In the genomic region with DNA sequence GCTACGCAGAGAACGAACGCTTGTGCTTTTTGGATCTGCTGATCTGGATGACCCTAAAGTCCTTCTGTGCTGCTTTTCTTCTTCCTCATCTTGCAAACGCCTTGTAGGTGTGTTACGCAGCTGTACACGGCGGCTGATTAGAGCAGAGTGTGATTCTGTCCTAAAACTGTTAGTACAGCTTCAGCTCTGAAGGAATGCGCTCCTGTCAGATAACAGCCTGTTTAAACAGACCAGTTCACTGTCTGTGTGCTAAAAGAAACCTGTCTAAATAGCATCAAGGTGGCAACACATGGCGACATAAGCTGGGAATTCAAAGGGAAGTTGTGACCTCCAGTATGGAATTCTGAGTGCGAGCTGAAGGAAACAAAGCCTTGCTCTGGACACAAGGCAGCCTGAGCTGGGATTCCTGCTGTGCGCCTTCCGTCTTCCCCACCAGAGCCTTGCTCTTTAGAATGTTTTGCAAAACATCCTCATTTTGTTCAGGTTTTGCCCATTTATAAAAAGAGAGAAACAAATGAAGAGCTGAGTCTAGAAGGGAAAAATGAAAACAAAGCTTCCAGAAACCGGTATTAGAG, we compare ENCODE assay signal across 15 mouse cellular contexts.
DNase-seq lines count a peak whose midpoint lies in the region; ATAC-seq and TF ChIP-seq lines count a peak whose summit lies in the region.
"Had no signal": no experiment of that assay in that cellular context is flagged by ENCODE, and none has a peak within 500 bp of the region (broad histone marks: within the 10 kb centered on the region; RNA-seq: fewer than 3 reads in every experiment).

No protein-coding gene starts in this region.

- no peak for ATAC-seq in heart, embryonic 13.5 days (ENCODE audit: extremely low read depth, insufficient number of reproducible peaks, low FRiP score, low TSS enrichment)
- no peak for ATAC-seq in hindbrain, embryonic 11.5 days (ENCODE audit: low FRiP score)
- ATAC-seq in neural tube, embryonic 14.5 days (ENCODE audit: low read depth), result no peak
- ATAC-seq: lung, postnatal 0 days had no signal

- H3K4me2 ChIP-seq in heart, embryonic 13.5 days, result peak overlapping the region; percentile 50
- H3K4me2 ChIP-seq in hindbrain, embryonic 11.5 days (replicated peaks; ENCODE audit: low read depth, low read length), result no peak overlapping the region
- no peak overlapping the region for H3K4me2 ChIP-seq in neural tube, embryonic 14.5 days (ENCODE audit: low read depth, low read length)

- 32% methylated on average over 13 of the region's 13 CpGs for WGBS in heart, embryonic 13.5 days
- WGBS in hindbrain, embryonic 11.5 days, result 56% methylated on average over 13 of the region's 13 CpGs
- WGBS in neural tube, embryonic 14.5 days, result 72% methylated on average over 13 of the region's 13 CpGs

- peak overlapping the region; percentile 29 for H3K27ac ChIP-seq in heart, embryonic 13.5 days (replicated peaks)
- no peak overlapping the region for H3K27ac ChIP-seq in hindbrain, embryonic 11.5 days (ENCODE audit: low read depth, low read length)
- H3K27ac ChIP-seq in neural tube, embryonic 14.5 days (ENCODE audit: low read depth, low read length), result peak overlapping the region; percentile 45; the same call in 1 of the 2 replicates
- no peak overlapping the region for H3K27ac ChIP-seq in layer of hippocampus, adult 2 months

- H3K4me1 ChIP-seq in heart, embryonic 13.5 days, result peaks cover 14% of the 10 kb centered on the region
- H3K4me1 ChIP-seq in hindbrain, embryonic 11.5 days (replicated peaks; ENCODE audit: control insufficient read depth, insufficient read depth, low read length), result peaks cover 5% of the 10 kb centered on the region; the same call in 1 of the 2 replicates
- H3K4me1 ChIP-seq in neural tube, embryonic 14.5 days (ENCODE audit: control insufficient read depth, insufficient read depth, low read length), result 0 out of 2 replicates have a peak, but pooled peaks cover 3% of the 10 kb centered on the region

- H3K27me3 ChIP-seq in heart, embryonic 13.5 days (replicated peaks), result no peaks in the 10 kb centered on the region
- no peaks in the 10 kb centered on the region for H3K27me3 ChIP-seq in hindbrain, embryonic 11.5 days (ENCODE audit: control insufficient read depth, insufficient read depth, low read length)
- H3K27me3 ChIP-seq in neural tube, embryonic 14.5 days (ENCODE audit: control insufficient read depth, insufficient read depth, low read length), result no peaks in the 10 kb centered on the region

- no peak for DNase-seq in heart, postnatal 14 days
- peak; percentile 89 for DNase-seq in ZHBTc4 (ENCODE audit: low read depth, low spot score)
- peak; percentile 6 for DNase-seq in hindbrain, embryonic 11.5 days (ENCODE audit: low spot score)
- no peak for DNase-seq in layer of hippocampus, adult 2 months (ENCODE audit: low spot score in 2 of 2)
- DNase-seq in layer of hippocampus, postnatal 10 days (ENCODE audit: low spot score in 2 of 2), result no peak
- no peak for DNase-seq in spleen, adult 18-20 months
- DNase-seq: cerebellum, postnatal 36 days; gastrocnemius, postnatal 36 days; kidney, adult 2 months; liver; thymus, adult 2 months had no signal

- no peak overlapping the region for H3K4me3 ChIP-seq in heart, embryonic 13.5 days
- H3K4me3 ChIP-seq in hindbrain, embryonic 11.5 days (ENCODE audit: low read depth, low read length), result no peak overlapping the region
- no peak overlapping the region for H3K4me3 ChIP-seq in neural tube, embryonic 14.5 days (ENCODE audit: low read depth, low read length)
- no peak overlapping the region for H3K4me3 ChIP-seq in layer of hippocampus, adult 2 months
- H3K4me3 ChIP-seq: erythroblast, embryonic 14.5 days had no signal

- peak overlapping the region; percentile 26; the same call in 1 of the 2 replicates for H3K9ac ChIP-seq in heart, embryonic 13.5 days
- no peak overlapping the region for H3K9ac ChIP-seq in hindbrain, embryonic 11.5 days (ENCODE audit: low read depth, low read length)
- no peak overlapping the region for H3K9ac ChIP-seq in neural tube, embryonic 14.5 days (replicated peaks; ENCODE audit: low read depth, low read length)

- H3K36me3 ChIP-seq in heart, embryonic 13.5 days, result no peaks in the 10 kb centered on the region
- no peaks in the 10 kb centered on the region for H3K36me3 ChIP-seq in hindbrain, embryonic 11.5 days (ENCODE audit: control insufficient read depth, insufficient read depth, low read length)
- H3K36me3 ChIP-seq in neural tube, embryonic 14.5 days (ENCODE audit: control insufficient read depth, insufficient read depth, low read length), result no peaks in the 10 kb centered on the region

- intact Hi-C loops in heart, postnatal 14 days (cut with DNase I), result no loop called here

- H3K9me3 ChIP-seq in heart, embryonic 13.5 days, result no peaks in the 10 kb centered on the region
- H3K9me3 ChIP-seq in hindbrain, embryonic 11.5 days (ENCODE audit: control insufficient read depth, low read length), result no peaks in the 10 kb centered on the region
- no peaks in the 10 kb centered on the region for H3K9me3 ChIP-seq in neural tube, embryonic 14.5 days (ENCODE audit: control insufficient read depth, low read length)

- no peak for TF ChIP-seq CTCF in layer of hippocampus, adult 2 months (conservative IDR thresholded peaks at IDR 0.05)

Comparison
In these comparisons a context has a peak if more than half of its experiments do, and no peak if none do; other contexts are left out.
1. H3K27ac ChIP-seq: peak in heart, embryonic 13.5 days (single experiment) and neural tube, embryonic 14.5 days (single experiment); none in hindbrain, embryonic 11.5 days (single experiment) and layer of hippocampus, adult 2 months (single experiment).
2. DNase-seq: peak in ZHBTc4 (single experiment) and hindbrain, embryonic 11.5 days (single experiment); none in heart, postnatal 14 days (0 of 2), layer of hippocampus, adult 2 months (0 of 2), layer of hippocampus, postnatal 10 days (0 of 2) and spleen, adult 18-20 months (0 of 2).